Mouse (Mus musculus): ENCODE measurements at regions not wholly inside any gene's neighbourhood (a gene's known extent, or its start where the extent isn't known, plus 50 kb on each side); places are given as distances from the start of the nearest gene placed in this dataset.

DNA sequence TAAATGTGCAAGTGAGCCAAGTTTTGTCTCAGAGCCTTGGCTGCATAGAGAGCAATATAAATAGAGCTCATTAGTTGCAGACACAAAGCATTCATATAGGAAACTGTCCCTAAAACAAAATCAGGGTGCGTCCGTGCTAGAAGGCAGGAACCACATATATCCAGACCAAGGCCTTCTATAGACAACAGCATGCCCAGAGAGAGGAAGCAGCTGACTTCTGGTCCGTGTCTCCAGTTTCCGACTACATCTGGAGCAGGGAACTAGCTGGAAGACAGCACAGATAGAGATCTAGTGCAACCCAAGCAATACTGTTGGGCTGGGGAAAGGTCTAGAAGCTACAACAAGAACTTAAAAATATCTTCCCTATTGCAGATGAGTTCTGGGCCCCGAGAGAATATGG lies 121.0 kb downstream of the Gm12728 start:
- DNase-seq (ENCODE audit: inconsistent age in 2 of 2, low spot score in 1 of 2) = no peak

DNA sequence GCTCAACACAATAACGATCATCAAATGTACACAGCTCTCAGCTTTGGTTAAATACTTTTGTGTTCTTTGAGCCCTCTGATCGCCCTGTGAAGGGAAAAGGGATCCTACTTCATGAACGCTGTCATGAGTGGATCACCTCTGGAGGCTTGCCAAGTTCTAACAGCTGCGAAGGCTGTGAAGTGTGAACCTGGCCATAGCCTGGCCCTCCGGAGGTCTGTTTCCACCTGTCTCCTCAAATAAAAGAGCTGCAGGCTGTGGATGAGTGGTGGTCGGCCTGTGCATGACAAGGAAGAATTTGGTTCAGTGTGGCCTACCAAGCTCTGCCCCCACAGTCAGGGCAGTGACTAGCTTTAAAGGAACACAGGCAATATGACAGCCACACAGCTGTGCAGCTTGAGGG lies 122.0 kb downstream of the Gm12728 start:
- DNase-seq (ENCODE audit: inconsistent age in 2 of 2, low spot score in 1 of 2) = no peak

GRCm38 (mm10) chr4:105912296-105912695 lies 122.6 kb downstream of the Gm12728 start:
- DNase-seq (ENCODE audit: inconsistent age in 2 of 2, low spot score in 1 of 2) = no peak

DNA sequence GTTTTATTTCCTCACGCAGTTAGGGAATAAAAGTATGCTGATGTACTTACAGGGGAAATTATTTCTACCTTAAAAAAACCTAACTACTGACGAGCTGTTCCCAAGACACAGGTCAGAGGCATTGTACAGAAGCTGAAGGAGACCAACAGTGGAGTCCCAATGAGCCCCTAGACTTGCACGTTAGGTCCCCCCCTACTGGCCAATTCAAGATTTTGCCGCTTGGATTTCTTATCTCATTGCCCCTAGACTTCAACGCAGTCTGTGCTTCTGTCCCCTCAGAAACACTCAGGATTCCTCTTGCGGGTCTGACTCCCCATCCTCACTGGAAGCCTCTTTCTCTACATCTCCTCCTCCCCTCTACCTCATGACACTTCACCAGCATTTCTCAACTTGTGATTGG lies 125.3 kb downstream of the Gm12728 start:
- DNase-seq (ENCODE audit: inconsistent age in 2 of 2, low spot score in 1 of 2) = peak; percentile 39 to 85

DNA sequence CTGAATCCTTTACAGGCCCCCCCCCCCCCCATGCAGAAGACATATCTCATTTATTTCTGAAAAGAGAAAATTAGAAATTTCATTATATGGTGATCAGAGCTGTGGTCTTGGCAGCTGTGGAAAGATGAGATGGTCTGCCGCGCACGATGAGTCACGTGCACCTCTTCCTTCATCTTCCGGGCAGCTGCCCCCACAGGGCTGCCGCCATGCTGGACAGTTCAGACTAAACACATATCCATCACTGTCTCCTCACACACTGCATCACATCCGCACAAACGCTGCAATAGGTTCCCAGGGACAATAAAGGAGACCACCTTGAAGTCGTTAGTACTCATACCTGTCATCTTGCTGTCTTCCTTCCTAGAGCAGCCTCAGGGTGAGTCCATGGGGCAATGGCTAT lies 126.6 kb downstream of the Gm12728 start:
- no peak for DNase-seq (ENCODE audit: inconsistent age in 2 of 2, low spot score in 1 of 2)

- peak; percentile 41 to 88 for DNase-seq (ENCODE audit: inconsistent age in 2 of 2, low spot score in 1 of 2)
Measured at GRCm38 (mm10) chr4:105924781-105925382, 135.2 kb downstream of the Gm12728 start.

- DNase-seq (ENCODE audit: inconsistent age in 2 of 2, low spot score in 1 of 2) = no peak
Measured at GRCm38 (mm10) chr4:105925506-105925905, 135.8 kb downstream of the Gm12728 start.

DNA sequence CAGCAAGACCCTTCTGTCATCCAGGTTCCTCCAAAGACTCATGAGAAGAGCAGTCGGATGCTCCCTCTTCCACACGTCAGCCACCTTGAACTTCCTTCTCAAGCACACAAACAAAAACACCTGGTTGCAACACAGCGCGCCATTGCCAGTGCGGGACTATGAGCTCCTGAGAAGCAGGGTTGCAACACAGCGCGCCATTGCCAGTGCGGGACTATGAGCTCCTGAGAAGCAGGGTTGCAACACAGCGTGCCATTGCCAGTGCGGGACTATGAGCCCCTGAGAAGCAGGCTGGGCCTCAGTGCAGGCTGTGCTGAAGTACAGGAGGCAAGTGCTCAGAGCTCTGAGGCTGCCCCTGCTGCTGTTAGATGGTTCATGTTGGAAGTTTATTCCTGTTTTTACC lies 140.0 kb downstream of the Gm12728 start:
- no peak for DNase-seq (ENCODE audit: inconsistent age in 2 of 2, low spot score in 1 of 2)

DNA sequence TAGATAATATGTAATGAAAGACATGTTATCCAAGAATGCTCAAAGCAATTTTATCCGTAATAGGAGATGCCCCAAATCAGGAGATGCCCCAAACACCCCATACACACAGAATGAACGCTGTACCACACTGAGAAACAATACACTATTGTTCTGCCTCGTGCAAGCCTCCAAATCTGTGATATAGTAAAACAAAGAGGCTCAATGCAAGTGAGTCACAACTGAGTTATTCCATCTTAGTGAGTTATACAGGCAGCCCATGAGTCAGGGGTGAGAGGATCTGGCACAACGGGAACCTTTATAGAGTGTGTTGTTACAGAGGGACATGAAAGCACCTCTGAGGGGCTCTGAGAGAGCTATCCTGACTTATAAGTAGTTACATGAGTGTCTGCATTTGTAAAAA lies 145.3 kb downstream of the Gm12728 start:
- DNase-seq (ENCODE audit: inconsistent age in 2 of 2, low spot score in 1 of 2) = peak in 1 of 2 experiments; percentile 49

GRCm38 (mm10) chr4:105936755-105937514 lies 147.3 kb downstream of the Gm12728 start:
- DNase-seq (ENCODE audit: inconsistent age in 2 of 2, low spot score in 1 of 2) = no peak

- DNase-seq (ENCODE audit: inconsistent age in 2 of 2, low spot score in 1 of 2) = no peak
Measured at GRCm38 (mm10) chr4:105937587-105937986, 147.9 kb downstream of the Gm12728 start.

GRCm38 (mm10) chr4:105938886-105939285 lies 149.2 kb downstream of the Gm12728 start:
- peak in 1 of 2 experiments; percentile 34 for DNase-seq (ENCODE audit: inconsistent age in 2 of 2, low spot score in 1 of 2)

DNA sequence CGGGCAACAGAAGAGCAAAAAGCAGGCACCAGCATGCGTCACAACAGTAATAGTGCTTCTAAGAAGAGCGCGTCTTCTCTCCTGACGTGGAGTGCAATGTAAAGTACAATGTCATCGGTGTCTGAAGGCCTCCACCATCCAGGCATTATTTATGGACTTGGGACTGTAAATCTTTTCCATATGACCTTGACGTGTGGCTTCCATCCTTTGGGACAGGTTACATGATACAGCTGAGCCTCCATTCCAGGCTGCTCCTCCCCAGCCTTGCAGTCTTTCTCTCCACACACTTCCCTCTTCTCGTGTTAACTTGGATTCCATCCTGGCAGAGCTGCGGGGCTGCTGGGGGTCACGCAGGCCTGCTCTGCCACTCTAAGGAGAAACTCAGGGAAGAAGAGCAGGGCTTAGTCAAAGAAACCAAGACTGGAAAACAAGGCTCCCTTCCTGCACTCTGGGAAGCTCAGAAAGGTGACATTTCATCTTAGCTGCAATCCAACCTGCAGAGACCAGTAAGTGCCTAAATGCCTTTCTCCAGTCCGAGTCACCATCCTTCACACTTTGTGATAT lies 150.0 kb downstream of the Gm12728 start:
- peak in 1 of 2 experiments; percentile 62 for DNase-seq (ENCODE audit: inconsistent age in 2 of 2, low spot score in 1 of 2)

- DNase-seq (ENCODE audit: inconsistent age in 2 of 2, low spot score in 1 of 2) = peak in 1 of 2 experiments; percentile 58
Measured at GRCm38 (mm10) chr4:105940891-105941290, 151.2 kb downstream of the Gm12728 start.

DNA sequence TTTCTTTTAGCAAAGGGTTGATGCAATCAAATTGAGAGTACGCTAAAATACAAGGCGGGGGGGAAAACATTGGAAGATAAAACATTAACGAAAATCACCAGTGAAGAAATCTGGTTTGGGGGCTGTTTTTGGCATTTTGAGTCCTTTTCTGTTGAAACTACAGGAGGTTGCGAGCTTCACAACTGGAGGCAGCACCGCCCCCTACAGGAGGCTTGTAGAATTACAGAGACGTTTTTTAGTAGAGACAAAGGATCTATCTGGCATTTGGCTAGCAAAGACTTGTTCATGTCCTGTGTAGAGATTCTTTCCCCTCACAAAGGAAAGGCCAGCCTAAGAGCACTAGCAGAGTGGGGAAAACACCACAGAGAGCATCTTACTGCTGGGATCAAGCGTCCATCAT lies 152.1 kb downstream of the Gm12728 start:
- DNase-seq (ENCODE audit: inconsistent age in 2 of 2, low spot score in 1 of 2) = peak; percentile 51 to 86

DNA sequence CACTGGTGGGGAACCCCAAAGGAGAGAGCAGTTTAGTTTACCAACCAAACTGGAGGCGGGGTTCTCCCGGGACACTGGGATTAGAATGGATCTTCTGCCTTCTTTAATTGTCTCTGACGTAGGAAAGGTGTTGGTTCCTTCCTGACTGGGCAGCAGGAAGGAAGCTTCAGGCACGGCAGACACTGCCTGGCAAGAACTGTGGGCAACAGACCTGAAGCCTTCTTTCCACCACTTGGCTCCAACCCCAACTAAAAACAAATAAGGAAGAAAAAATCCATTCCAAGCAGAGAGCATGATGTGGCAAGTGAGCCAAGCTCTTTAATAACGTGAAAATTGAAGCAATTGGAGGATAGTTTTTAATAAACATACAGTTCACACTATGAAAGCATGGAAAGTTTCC lies 155.3 kb downstream of the Gm12728 start:
- DNase-seq (ENCODE audit: inconsistent age in 2 of 2, low spot score in 1 of 2) = no peak

- no peak for DNase-seq (ENCODE audit: inconsistent age in 2 of 2, low spot score in 1 of 2)
Measured at GRCm38 (mm10) chr4:105945921-105946320, 156.3 kb downstream of the Gm12728 start.

GRCm38 (mm10) chr4:105948326-105948725 lies 158.7 kb downstream of the Gm12728 start:
- DNase-seq (ENCODE audit: inconsistent age in 2 of 2, low spot score in 1 of 2) = no peak

GRCm38 (mm10) chr4:105952406-105952805 lies 162.7 kb downstream of the Gm12728 start:
- DNase-seq (ENCODE audit: inconsistent age in 2 of 2, low spot score in 1 of 2) = no peak

GRCm38 (mm10) chr4:105956516-105956915 lies 166.8 kb downstream of the Gm12728 start:
- no peak for DNase-seq (ENCODE audit: inconsistent age in 2 of 2, low spot score in 1 of 2)

- DNase-seq (ENCODE audit: inconsistent age in 2 of 2, low spot score in 1 of 2) = peak in 1 of 2 experiments; percentile 60
Measured at GRCm38 (mm10) chr4:105958331-105958730, 168.7 kb downstream of the Gm12728 start.

GRCm38 (mm10) chr4:105961686-105962360 lies 172.2 kb downstream of the Gm12728 start:
- DNase-seq (ENCODE audit: inconsistent age in 2 of 2, low spot score in 1 of 2) = no peak

Data from adrenal gland, adult (tissue).